Mouse (Mus musculus) forebrain, embryonic 13.5 days (tissue): ENCODE measurements around the gene Atpaf2. TPM values are rescaled to one million over a fixed set of nuclear protein-coding genes. Genes with fewer than 3 reads are reported as not detected.

Experiments used
- ATAC-seq: fragments of 200-750 bp; cut with Nextera tagmentation; 2 replicates; pipeline ENCODE4 v1.8.0; 2017
- H3K27ac ChIP-seq: fragments of 300-500 bp; sonication (generic); 2 replicates; pipeline ENCODE4 v1.5.1; 2015; ENCODE audit warnings: inconsistent platforms, mild to moderate bottlenecking, moderate library complexity
- H3K27me3 ChIP-seq: fragments of 300-500 bp; sonication (generic); 2 replicates; pipeline ENCODE4 v1.6.1; 2015; ENCODE audit warnings: mild to moderate bottlenecking, inconsistent platforms
- H3K36me3 ChIP-seq: fragments of 300-500 bp; sonication (generic); 2 replicates; pipeline ENCODE4 v1.6.1; 2015; ENCODE audit warnings: mild to moderate bottlenecking, inconsistent platforms; ENCODE audit not compliant: poor library complexity, severe bottlenecking
- H3K4me1 ChIP-seq: fragments of 300-500 bp; sonication (generic); 2 replicates; pipeline ENCODE4 v1.6.1; 2015; ENCODE audit warnings: inconsistent platforms
- H3K4me2 ChIP-seq: fragments of 300-500 bp; sonication (generic); 2 replicates; pipeline ENCODE4 v1.6.1; 2015; ENCODE audit warnings: inconsistent platforms, mild to moderate bottlenecking, moderate library complexity
- H3K4me3 ChIP-seq: fragments of 300-500 bp; sonication (generic); 2 replicates; pipeline ENCODE4 v1.5.1; 2015; ENCODE audit warnings: mild to moderate bottlenecking, inconsistent platforms
- H3K9ac ChIP-seq: fragments of 300-500 bp; sonication (generic); 2 replicates; pipeline ENCODE4 v1.6.1; 2015; ENCODE audit warnings: mild to moderate bottlenecking, inconsistent platforms
- H3K9me3 ChIP-seq: fragments of 300-500 bp; sonication (generic); replicated peaks from 2 replicates; pipeline ENCODE4 v1.6.1; 2016; ENCODE audit warnings: inconsistent platforms
- WGBS: fragments of 180-500 bp; shearing (Covaris S2); methylation state at CpG from one replicate; pipeline ENCODE4 v1.1.7; 2015; 5-methylcytosine and 5-hydroxymethylcytosine counted together
- polyA plus RNA-seq: library from polyadenylated mRNA; unstranded; fragments of >200 nt; fragmentation: Nextera tagmentation; extraction: Ambion mirVana; gene quantifications from 2 replicates; pipeline ENCODE4 v1.2.1, GENCODE M21; 2015

Gene Atpaf2
- polyA plus RNA-seq, 1 experiment from 2014 or later, result 45.4 TPM

- ATAC-seq, result no peak
- WGBS, result 95% methylated on average over 3 of the region's 3 CpGs
Measured at GRCm38 (mm10) chr11:60427628-60428027, 9.4 kb upstream of the Atpaf2 start.

GRCm38 (mm10) chr11:60426417-60426816, 8.2 kb upstream of the Atpaf2 start:
- H3K9ac ChIP-seq, result no peak overlapping the region
- H3K27me3 ChIP-seq, result no peaks in the 10 kb centered on the region
- WGBS, result 81% methylated on average over 1 of the region's 1 CpGs
- no peak overlapping the region for H3K4me2 ChIP-seq
- H3K4me3 ChIP-seq, result no peak overlapping the region
- H3K4me1 ChIP-seq, result no peaks in the 10 kb centered on the region
- peaks cover 17% of the 10 kb centered on the region; the same call in 1 of the 2 replicates for H3K36me3 ChIP-seq
- no peaks in the 10 kb centered on the region for H3K9me3 ChIP-seq
- no peak overlapping the region for H3K27ac ChIP-seq
- ATAC-seq, result no peak

More at GRCm38 (mm10) chr11:60427628-60428027, 9.4 kb upstream of the Atpaf2 start:
- no peak overlapping the region for H3K4me3 ChIP-seq
- H3K9me3 ChIP-seq, result no peaks in the 10 kb centered on the region
- no peak overlapping the region for H3K27ac ChIP-seq
- no peaks in the 10 kb centered on the region for H3K27me3 ChIP-seq
- no peak overlapping the region for H3K9ac ChIP-seq
- H3K36me3 ChIP-seq, result peaks cover 24% of the 10 kb centered on the region
- no peak overlapping the region for H3K4me2 ChIP-seq
- H3K4me1 ChIP-seq, result no peaks in the 10 kb centered on the region

DNA sequence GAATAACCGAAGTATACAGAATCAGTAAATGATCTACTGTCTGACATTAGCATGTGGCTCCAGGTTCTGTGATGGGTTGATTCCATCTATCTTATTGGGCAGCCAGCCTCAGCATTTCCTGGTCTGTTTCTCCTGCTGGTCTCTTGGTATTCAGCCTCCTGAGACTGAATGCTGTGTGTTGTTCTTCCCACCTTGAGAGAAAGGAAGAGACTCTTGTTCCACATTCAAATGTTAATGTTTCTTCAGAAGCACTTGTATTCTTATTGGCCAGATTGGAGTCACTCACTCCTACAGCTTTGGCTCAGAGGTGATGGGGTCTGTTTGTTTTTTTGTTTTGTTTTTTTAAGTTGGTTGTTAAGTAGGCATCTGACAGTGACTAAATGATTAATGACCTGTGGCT, 4.7 kb upstream of the Atpaf2 start:
- no peak overlapping the region for H3K27ac ChIP-seq
- no peak overlapping the region for H3K4me3 ChIP-seq
- peaks cover 9% of the 10 kb centered on the region; the same call in 1 of the 2 replicates for H3K36me3 ChIP-seq
- no peaks in the 10 kb centered on the region for H3K27me3 ChIP-seq
- peaks cover 21% of the 10 kb centered on the region for H3K4me1 ChIP-seq
- no peaks in the 10 kb centered on the region for H3K9me3 ChIP-seq
- H3K4me2 ChIP-seq, result no peak overlapping the region
- no peak overlapping the region for H3K9ac ChIP-seq
- WGBS, result 45% methylated on average over 1 of the region's 1 CpGs
- ATAC-seq, result no peak

DNA sequence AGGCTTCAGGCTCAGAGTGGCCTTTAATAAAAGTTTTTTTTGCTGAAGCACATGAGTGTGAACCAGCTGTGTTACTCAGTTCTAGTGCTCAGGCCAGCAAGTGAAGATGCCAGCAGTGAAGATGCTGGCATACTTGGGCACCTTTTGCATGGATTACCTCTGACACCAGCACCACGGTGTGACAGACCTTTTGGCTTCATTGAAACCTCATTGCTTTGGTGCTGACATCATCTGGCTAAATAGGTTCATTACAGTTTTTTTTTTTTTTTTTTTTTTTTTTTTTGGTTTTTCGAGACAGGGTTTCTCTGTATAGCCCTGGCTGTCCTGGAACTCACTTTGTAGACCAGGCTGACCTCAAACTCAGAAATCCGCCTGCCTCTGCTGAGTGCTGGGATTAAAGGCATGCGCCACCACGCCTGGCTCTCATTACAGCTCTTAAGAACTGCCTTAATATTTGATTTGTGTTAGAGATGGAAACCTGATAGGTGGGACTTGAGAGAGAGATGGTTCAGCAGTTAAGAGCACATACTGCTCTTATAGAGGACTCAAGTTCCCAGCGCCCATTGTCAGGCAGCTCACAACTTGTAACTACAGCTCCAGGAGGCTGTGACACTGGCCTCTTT, 3.9 kb upstream of the Atpaf2 start:
- Histone ChIP-seq H3K27me3 (no peaks in the 10 kb centered on the region), H3K36me3 (peaks cover under 1% of the 10 kb centered on the region; the same call in 1 of the 2 replicates), H3K9ac (no peak overlapping the region), H3K4me2 (no peak overlapping the region), H3K9me3 (no peaks in the 10 kb centered on the region), H3K27ac (no peak overlapping the region), H3K4me3 (no peak overlapping the region), H3K4me1 (peaks cover 23% of the 10 kb centered on the region)
- no peak for ATAC-seq
- WGBS, result 63% methylated on average over 6 of the region's 6 CpGs

- Histone ChIP-seq H3K27me3 (no peaks in the 10 kb centered on the region), H3K9me3 (no peaks in the 10 kb centered on the region), H3K4me3 (peak overlapping the region; percentile 86), H3K4me2 (peak overlapping the region; percentile 95), H3K4me1 (peaks cover 47% of the 10 kb centered on the region), H3K36me3 (no peaks in the 10 kb centered on the region), H3K9ac (peak overlapping the region; percentile 94), H3K27ac (no peak overlapping the region)
- ATAC-seq, result no peak
- 29% methylated on average over 6 of the region's 6 CpGs for WGBS
Measured at GRCm38 (mm10) chr11:60418473-60418803, 181 bp upstream of the Atpaf2 start.

DNA sequence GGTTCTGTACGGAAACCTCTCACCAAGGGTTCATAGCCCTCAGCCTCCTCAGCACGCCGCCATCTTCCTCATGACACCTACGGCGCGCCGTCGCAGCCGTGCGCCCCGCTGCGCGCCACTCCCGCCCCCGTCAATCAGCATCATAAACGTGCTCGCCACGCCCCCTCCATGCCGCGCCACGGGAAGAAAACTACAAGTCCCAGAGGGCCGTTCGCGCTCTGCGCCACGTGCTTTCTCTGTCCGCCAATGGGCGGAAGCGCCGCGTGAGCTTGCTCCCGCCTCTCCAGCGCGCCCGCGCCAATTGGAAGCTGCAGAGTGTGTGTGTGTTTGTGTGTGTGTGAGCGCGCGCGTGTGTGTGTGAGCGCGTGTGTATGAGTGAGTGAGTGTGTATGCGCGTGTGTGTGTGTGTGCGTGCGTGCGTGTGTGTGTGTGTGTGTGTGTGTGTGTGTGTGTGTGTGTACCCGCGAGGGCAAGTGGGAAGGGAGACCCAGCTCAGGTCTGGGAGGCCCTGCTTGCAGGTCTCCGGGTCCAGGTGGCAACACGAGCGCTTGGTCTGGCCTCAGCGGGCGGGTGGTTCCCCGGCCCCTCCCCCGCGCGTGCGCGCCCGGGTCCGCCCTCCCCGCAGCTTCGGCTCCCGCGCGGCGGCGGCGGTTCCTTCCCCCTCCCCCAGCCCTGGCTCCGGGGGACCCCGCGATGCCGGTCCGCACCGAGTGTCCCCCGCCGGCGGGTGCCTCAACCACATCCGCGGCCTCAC, 1.1 kb downstream of the Atpaf2 start, which contains the start of gene Gid4:
Gene Gid4, plus strand, starts transcription at position 183 of the 754 bp plus-strand sequence.
- Histone ChIP-seq H3K4me3 (peak within 1 kb of the TSS; percentile 86), H3K27ac (peak within 1 kb of the TSS; percentile 82), H3K4me2 (peak within 1 kb of the TSS; percentile 95), H3K9me3 (no peaks in the 10 kb centered on the region), H3K36me3 (no peaks in the 10 kb centered on the region), H3K9ac (peak within 1 kb of the TSS; percentile 94), H3K27me3 (no peaks in the 10 kb centered on the region), H3K4me1 (peaks cover 47% of the 10 kb centered on the region)
- under 1% methylated on average over 51 of the region's 81 CpGs for WGBS
- peak; percentile 98 for ATAC-seq

- Histone ChIP-seq H3K4me2 (peak overlapping the region; percentile 95), H3K9ac (peak overlapping the region; percentile 82), H3K36me3 (no peaks in the 10 kb centered on the region), H3K4me3 (peak overlapping the region; percentile 86), H3K27ac (peak overlapping the region; percentile 44; the same call in 1 of the 2 replicates), H3K9me3 (no peaks in the 10 kb centered on the region), H3K4me1 (peaks cover 47% of the 10 kb centered on the region), H3K27me3 (no peaks in the 10 kb centered on the region)
- WGBS, result under 1% methylated on average over 21 of the region's 21 CpGs
- ATAC-seq, result no peak
Measured at GRCm38 (mm10) chr11:60416590-60416962, 1.7 kb downstream of the Atpaf2 start.

GRCm38 (mm10) chr11:60412921-60413320, 5.3 kb downstream of the Atpaf2 start:
- no peak overlapping the region for H3K27ac ChIP-seq
- no peak overlapping the region for H3K4me2 ChIP-seq
- H3K4me1 ChIP-seq, result peaks cover 25% of the 10 kb centered on the region
- peaks cover 14% of the 10 kb centered on the region for H3K36me3 ChIP-seq
- H3K27me3 ChIP-seq, result no peaks in the 10 kb centered on the region
- no peak for ATAC-seq
- no peak overlapping the region for H3K9ac ChIP-seq
- H3K4me3 ChIP-seq, result no peak overlapping the region
- WGBS, result 85% methylated on average over 2 of the region's 2 CpGs
- H3K9me3 ChIP-seq, result no peaks in the 10 kb centered on the region

- H3K27me3 ChIP-seq, result no peaks in the 10 kb centered on the region
- H3K9ac ChIP-seq, result no peak overlapping the region
- H3K4me2 ChIP-seq, result no peak overlapping the region
- WGBS, result 14% methylated on average over 3 of the region's 3 CpGs
- H3K4me3 ChIP-seq, result no peak overlapping the region
- ATAC-seq, result no peak
- H3K4me1 ChIP-seq, result peaks cover 23% of the 10 kb centered on the region
- no peak overlapping the region for H3K27ac ChIP-seq
- no peaks in the 10 kb centered on the region for H3K9me3 ChIP-seq
- H3K36me3 ChIP-seq, result peaks cover 22% of the 10 kb centered on the region
Measured at GRCm38 (mm10) chr11:60412173-60412572, 6.1 kb downstream of the Atpaf2 start.

GRCm38 (mm10) chr11:60406606-60407005, 11.7 kb downstream of the Atpaf2 start:
- no peak overlapping the region for H3K4me2 ChIP-seq
- no peaks in the 10 kb centered on the region for H3K27me3 ChIP-seq
- no peaks in the 10 kb centered on the region for H3K9me3 ChIP-seq
- no peak for ATAC-seq
- 100% methylated on average over 1 of the region's 1 CpGs for WGBS
- no peak overlapping the region for H3K9ac ChIP-seq
- no peaks in the 10 kb centered on the region for H3K4me1 ChIP-seq
- no peak overlapping the region for H3K4me3 ChIP-seq
- no peak overlapping the region for H3K27ac ChIP-seq
- H3K36me3 ChIP-seq, result peaks cover 77% of the 10 kb centered on the region

DNA sequence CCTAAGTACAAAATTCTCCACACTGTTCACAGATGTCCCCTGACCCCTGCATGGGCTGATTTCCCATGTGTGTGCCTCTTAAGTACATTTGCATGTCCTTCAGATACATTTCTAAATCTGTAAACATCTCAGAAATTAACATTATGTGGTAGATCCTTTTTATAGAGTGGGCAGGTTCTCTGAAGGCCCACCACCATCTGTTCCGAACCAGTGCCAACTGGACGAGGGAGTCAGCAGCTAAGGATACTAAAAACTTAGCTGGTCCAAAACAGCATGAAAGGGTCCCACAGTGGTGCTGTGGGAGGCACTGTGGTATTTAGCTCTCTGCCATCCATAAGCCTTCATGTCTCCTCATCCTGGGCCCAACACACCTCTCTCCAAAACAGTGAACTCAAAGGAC, 21.1 kb downstream of the Atpaf2 start:
- H3K27me3 ChIP-seq, result no peaks in the 10 kb centered on the region
- H3K27ac ChIP-seq, result no peak overlapping the region
- no peak overlapping the region for H3K4me3 ChIP-seq
- peaks cover 7% of the 10 kb centered on the region for H3K4me1 ChIP-seq
- ATAC-seq, result no peak
- no peak overlapping the region for H3K9ac ChIP-seq
- H3K36me3 ChIP-seq, result peaks cover 29% of the 10 kb centered on the region
- H3K9me3 ChIP-seq, result no peaks in the 10 kb centered on the region
- 90% methylated on average over 2 of the region's 2 CpGs for WGBS
- no peak overlapping the region for H3K4me2 ChIP-seq

- no peak overlapping the region for H3K27ac ChIP-seq
- H3K27me3 ChIP-seq, result no peaks in the 10 kb centered on the region
- ATAC-seq, result peak; percentile 78
- no peak overlapping the region for H3K4me3 ChIP-seq
- H3K36me3 ChIP-seq, result peaks cover 23% of the 10 kb centered on the region
- no peak overlapping the region for H3K4me2 ChIP-seq
- no peak overlapping the region for H3K9ac ChIP-seq
- H3K4me1 ChIP-seq, result peaks cover 7% of the 10 kb centered on the region
- 53% methylated on average over 6 of the region's 6 CpGs for WGBS
- no peaks in the 10 kb centered on the region for H3K9me3 ChIP-seq
Measured at GRCm38 (mm10) chr11:60396546-60396945, 21.7 kb downstream of the Atpaf2 start.
